Comparison of ENCODE assay signal across 8 mouse cellular contexts in the genomic region with DNA sequence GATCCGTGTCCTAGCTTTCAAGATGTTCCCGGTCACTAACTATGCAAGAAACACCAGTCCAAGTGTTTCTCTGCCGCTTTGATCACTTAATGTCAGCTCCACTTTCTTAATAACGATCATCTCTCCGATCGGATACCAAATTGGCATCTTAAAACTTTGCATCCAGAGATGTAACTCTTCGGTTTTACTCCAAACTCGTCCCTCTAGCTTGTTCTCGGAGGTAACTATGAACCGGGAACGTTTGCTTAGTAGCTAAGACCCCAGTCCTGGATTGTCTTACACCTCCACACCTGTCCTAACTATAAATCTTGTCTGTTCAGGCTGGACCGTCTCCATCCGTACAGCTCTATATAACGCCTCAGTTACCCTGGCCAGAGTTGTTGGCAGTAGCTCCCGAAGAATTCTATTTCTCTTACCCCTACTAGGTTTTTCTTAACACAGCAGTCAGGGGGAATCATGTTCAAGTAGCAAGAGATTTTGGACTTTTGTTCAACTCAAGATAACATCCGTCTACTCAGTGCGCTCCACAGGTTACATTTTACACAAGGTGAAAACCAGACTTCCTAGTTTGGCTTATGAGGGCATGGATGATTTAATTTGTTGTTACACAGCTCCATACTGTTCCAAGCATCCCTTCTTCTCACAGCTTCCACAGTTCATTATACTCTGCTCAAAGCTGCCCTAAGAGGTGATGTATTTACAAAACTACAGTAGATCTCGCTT. TPM values are rescaled to one million over a fixed set of nuclear protein-coding genes. Genes with fewer than 3 reads are reported as not detected.
DNase-seq lines count a peak whose midpoint lies in the region; ATAC-seq and TF ChIP-seq lines count a peak whose summit lies in the region.

No protein-coding gene starts in this region.

- no peak for ATAC-seq in liver, embryonic 16.5 days (ENCODE audit: low read depth)

- peak overlapping the region; percentile 75 for H3K27ac ChIP-seq in thymus, adult 2 months (ENCODE audit: control insufficient read depth, insufficient read depth, low read length)
- H3K27ac ChIP-seq in hindbrain, embryonic 10.5 days, result peak overlapping the region; percentile 99
- H3K27ac ChIP-seq in liver, embryonic 16.5 days (ENCODE audit: low read length), result peak overlapping the region; percentile 99

- H3K4me1 ChIP-seq in thymus, adult 2 months (replicated peaks; ENCODE audit: control insufficient read depth, insufficient read depth, low read length), result peaks cover 10% of the 10 kb centered on the region
- H3K4me1 ChIP-seq in hindbrain, embryonic 10.5 days (replicated peaks), result peaks cover 36% of the 10 kb centered on the region
- peaks cover 30% of the 10 kb centered on the region for H3K4me1 ChIP-seq in liver, embryonic 16.5 days (ENCODE audit: control insufficient read depth, low read depth, low read length)

- H3K9me3 ChIP-seq in hindbrain, embryonic 10.5 days, result no peaks in the 10 kb centered on the region
- H3K9me3 ChIP-seq in liver, embryonic 16.5 days (replicated peaks; ENCODE audit: control insufficient read depth, low read length), result no peaks in the 10 kb centered on the region

- DNase-seq in adrenal gland, postnatal 10 days, result peak; percentile 20
- no peak for DNase-seq in adrenal gland, postnatal 25 days
- DNase-seq in thymus, adult 2 months, result peak; percentile 14
- no peak for DNase-seq in thymus, postnatal 25 days
- no peak for DNase-seq in hindbrain, embryonic 10.5 days (ENCODE audit: low spot score)
- DNase-seq in left cerebral cortex, postnatal 36 days (ENCODE audit: low spot score in 2 of 2), result no peak
- no peak for DNase-seq in frontal cortex, adult 2 months (ENCODE audit: extremely low spot score in 1 of 2, low spot score in 1 of 2)

- peak overlapping the region; percentile 60 for H3K4me3 ChIP-seq in thymus, adult 2 months (ENCODE audit: control insufficient read depth, insufficient read depth, low read length)
- H3K4me3 ChIP-seq in hindbrain, embryonic 10.5 days, result peak overlapping the region; percentile 98
- peak overlapping the region; percentile 96 for H3K4me3 ChIP-seq in liver, embryonic 16.5 days (ENCODE audit: low read depth, low read length)

- peak overlapping the region; percentile 100 for H3K9ac ChIP-seq in liver, embryonic 16.5 days (ENCODE audit: low read depth, low read length)

- TF ChIP-seq CTCF in thymus, adult 2 months (IDR thresholded peaks at IDR 0.05; ENCODE audit: borderline replicate concordance, control insufficient read depth, extremely low read depth, insufficient read depth, low read length, poor library complexity), result no peak

- H3K36me3 ChIP-seq in thymus, adult 2 months (ENCODE audit: control insufficient read depth, insufficient read depth, low read length), result 0 out of 2 replicates have a peak, but pooled peaks cover 4% of the 10 kb centered on the region
- H3K36me3 ChIP-seq in hindbrain, embryonic 10.5 days, result peaks cover 6% of the 10 kb centered on the region; the same call in 1 of the 2 replicates
- no peaks in the 10 kb centered on the region for H3K36me3 ChIP-seq in liver, embryonic 16.5 days (ENCODE audit: control insufficient read depth, insufficient read depth)

- peak overlapping the region; percentile 69 for H3K4me2 ChIP-seq in liver, embryonic 16.5 days (ENCODE audit: low read depth, low read length)

- no peak for TF ChIP-seq POLR2A in thymus, adult 2 months (IDR thresholded peaks at IDR 0.05; ENCODE audit: control insufficient read depth, extremely low read depth, insufficient read depth, low read length, poor library complexity)

- intact Hi-C loops in left cerebral cortex, postnatal 36 days (cut with DNase I), result no loop called here

- 12% methylated on average over 18 of the region's 18 CpGs for WGBS in thymus, adult 2 months
- WGBS in hindbrain, embryonic 10.5 days, result 15% methylated on average over 18 of the region's 18 CpGs
- WGBS in liver, embryonic 16.5 days (ENCODE audit: insufficient replicate concordance), result 9% methylated on average over 18 of the region's 18 CpGs

- no peaks in the 10 kb centered on the region for H3K27me3 ChIP-seq in thymus, adult 2 months (ENCODE audit: control insufficient read depth, insufficient read depth, low read length)
- H3K27me3 ChIP-seq in hindbrain, embryonic 10.5 days (ENCODE audit: insufficient read depth, poor library complexity, severe bottlenecking), result no peaks in the 10 kb centered on the region
- no peaks in the 10 kb centered on the region for H3K27me3 ChIP-seq in liver, embryonic 16.5 days (ENCODE audit: control insufficient read depth, insufficient read depth, low read depth, low read length)

RNA-seq across cellular contexts. Expression of a gene that starts 2.8 kb away (rescaled TPM):
- 100 to 1,000 TPM; 108 to 110 TPM for total RNA-seq in adrenal gland, postnatal 10 days (2021)
- 116 and 140 TPM in 2 replicates for total RNA-seq in adrenal gland, postnatal 25 days (2021)
- polyA plus RNA-seq in thymus, adult 2 months (2012; rRNA removed), result 90.8 and 92.4 TPM in 2 replicates
- 84.5 and 104 TPM in 2 replicates for polyA plus RNA-seq in hindbrain, embryonic 10.5 days (2016; fragmentation: Nextera tagmentation; extraction: Ambion mirVana)
- polyA plus RNA-seq in liver, embryonic 16.5 days (2015; fragmentation: Nextera tagmentation; extraction: Ambion mirVana), result 38.3 and 38.7 TPM in 2 replicates
- total RNA-seq in left cerebral cortex, postnatal 36 days (2021), result 10 to 100 TPM; 80.9 to 83.4 TPM
- polyA plus RNA-seq in frontal cortex, adult 2 months (2012; rRNA removed), result 49.2 and 49.5 TPM in 2 replicates

Comparison
In these comparisons a context has a peak if more than half of its experiments do, and no peak if none do; other contexts are left out.
1. DNase-seq: peak in adrenal gland, postnatal 10 days (single experiment) and thymus, adult 2 months (single experiment); none in adrenal gland, postnatal 25 days (single experiment), thymus, postnatal 25 days (single experiment), hindbrain, embryonic 10.5 days (single experiment), left cerebral cortex, postnatal 36 days (0 of 2) and frontal cortex, adult 2 months (0 of 2).
2. Peak in every context shown above with its lines, with median percentiles within 50 percentile points of each other: H3K27ac ChIP-seq and H3K4me3 ChIP-seq.